Mouse (Mus musculus) adrenal gland (tissue): ENCODE results near the gene Ugt3a1.
"Not testable (repeated sequence)": the region's sequence is repeated elsewhere in the genome, so short reads cannot be mapped to it uniquely, and the experiment has no call there.

ENCODE experiments used
- intact Hi-C: fragments of 180-260 bp; cut with DNase I; formaldehyde crosslinking; loops from one replicate; pipeline ENCODE4 v1.15.1; 2025
- long read RNA-seq, 2 experiments: library from polyadenylated mRNA; unstranded; transcript quantifications; one replicate each; pipeline ENCODE4 v2.0.0; 2020; ENCODE audit warnings: borderline replicate concordance in 1 of 2; ENCODE audit not compliant: insufficient replicate concordance in 1 of 2

The Ugt3a1 gene
- long read RNA-seq, experiment 1, result 0 reads
- long read RNA-seq, experiment 2, result 0 reads

- intact Hi-C loops, result no loop called here
Measured at GRCm38 (mm10) chr15:9276838-9277295, at the start of gene Ugt3a1. Gene Ugt3a1, plus strand, starts transcription at chr15:9276888.

GRCm38 (mm10) chr15:9230917-9231316, 45.8 kb upstream of the Ugt3a1 start:
- intact Hi-C loops, result not testable (repeated sequence)

- intact Hi-C loops, result no loop called here
Measured at GRCm38 (mm10) chr15:9246345-9246744, 30.3 kb upstream of the Ugt3a1 start.

- intact Hi-C loops, result no loop called here
Measured at GRCm38 (mm10) chr15:9252891-9253290, 23.8 kb upstream of the Ugt3a1 start.

- intact Hi-C loops, result no loop called here
Measured at GRCm38 (mm10) chr15:9260621-9261020, 16.1 kb upstream of the Ugt3a1 start.

- intact Hi-C loops, result no loop called here
Measured at GRCm38 (mm10) chr15:9271876-9272275, 4.8 kb upstream of the Ugt3a1 start.

GRCm38 (mm10) chr15:9279026-9279425, 2.3 kb downstream of the Ugt3a1 start:
- intact Hi-C loops, result no loop called here

GRCm38 (mm10) chr15:9279596-9279995, 2.9 kb downstream of the Ugt3a1 start:
- intact Hi-C loops, result no loop called here

GRCm38 (mm10) chr15:9283165-9283564, 6.5 kb downstream of the Ugt3a1 start:
- intact Hi-C loops, result no loop called here

GRCm38 (mm10) chr15:9289660-9290059, 13.0 kb downstream of the Ugt3a1 start:
- intact Hi-C loops, result no loop called here

GRCm38 (mm10) chr15:9305978-9306692, 29.4 kb downstream of the Ugt3a1 start:
- intact Hi-C loops, result no loop called here

- intact Hi-C loops, result no loop called here
Measured at GRCm38 (mm10) chr15:9334596-9334995, 57.9 kb downstream of the Ugt3a1 start.

GRCm38 (mm10) chr15:9335341-9335740, 58.7 kb downstream of the Ugt3a1 start, which contains the start of gene Ugt3a2:
Gene Ugt3a2, plus strand, starts transcription at chr15:9335550.
- intact Hi-C loops, result no loop called here

- intact Hi-C loops, result no loop called here
Measured at GRCm38 (mm10) chr15:9336616-9337015, 59.9 kb downstream of the Ugt3a1 start.

GRCm38 (mm10) chr15:9337021-9337420, 60.3 kb downstream of the Ugt3a1 start:
- intact Hi-C loops, result no loop called here

- intact Hi-C loops, result no loop called here
Measured at GRCm38 (mm10) chr15:9348739-9349138, 72.1 kb downstream of the Ugt3a1 start.

- intact Hi-C loops, result no loop called here
Measured at GRCm38 (mm10) chr15:9362801-9363200, 86.1 kb downstream of the Ugt3a1 start.
